Comparison of ENCODE assay signal across 12 mouse cellular contexts in genomic region chr7:110876965-110877364, GRCm38 (mm10). TPM values are rescaled to one million over a fixed set of nuclear protein-coding genes. Genes with fewer than 3 reads are reported as not detected.
DNase-seq lines count a peak whose midpoint lies in the region; ATAC-seq lines count a peak whose summit lies in the region.
"Had no signal": no experiment of that assay in that cellular context is flagged by ENCODE, and none has a peak within 500 bp of the region (broad histone marks: within the 10 kb centered on the region; RNA-seq: fewer than 3 reads in every experiment).

No protein-coding gene starts in this region.

- H3K9me3 ChIP-seq in embryonic facial prominence, embryonic 14.5 days (ENCODE audit: control insufficient read depth, low read length) = no peaks in the 10 kb centered on the region
- H3K9me3 ChIP-seq in embryonic facial prominence, embryonic 10.5 days = no peaks in the 10 kb centered on the region
- H3K9me3 ChIP-seq in heart, embryonic 14.5 days (ENCODE audit: control insufficient read depth, low read length) = no peaks in the 10 kb centered on the region
- H3K9me3 ChIP-seq: hindbrain, embryonic 15.5 days; limb, embryonic 13.5 days had no signal

- no peaks in the 10 kb centered on the region for H3K27me3 ChIP-seq in embryonic facial prominence, embryonic 14.5 days (replicated peaks; ENCODE audit: control insufficient read depth, insufficient read depth, low read length)
- H3K27me3 ChIP-seq in embryonic facial prominence, embryonic 10.5 days (replicated peaks; ENCODE audit: low read depth, poor library complexity, severe bottlenecking) = no peaks in the 10 kb centered on the region
- no peaks in the 10 kb centered on the region for H3K27me3 ChIP-seq in heart, embryonic 14.5 days (ENCODE audit: control insufficient read depth, insufficient read depth, low read length)
- H3K27me3 ChIP-seq: hindbrain, embryonic 15.5 days; limb, embryonic 13.5 days had no signal

- H3K4me2 ChIP-seq in embryonic facial prominence, embryonic 14.5 days (ENCODE audit: low read depth, low read length) = no peak overlapping the region
- H3K4me2 ChIP-seq in heart, embryonic 14.5 days (ENCODE audit: low read length) = no peak overlapping the region
- H3K4me2 ChIP-seq: hindbrain, embryonic 15.5 days; limb, embryonic 13.5 days had no signal

- 82% methylated on average over 4 of the region's 4 CpGs for WGBS in embryonic facial prominence, embryonic 14.5 days
- 76% methylated on average over 4 of the region's 4 CpGs for WGBS in embryonic facial prominence, embryonic 10.5 days
- 61% methylated on average over 4 of the region's 4 CpGs for WGBS in heart, embryonic 14.5 days

- H3K27ac ChIP-seq in embryonic facial prominence, embryonic 14.5 days (replicated peaks; ENCODE audit: low read depth, low read length) = no peak overlapping the region
- no peak overlapping the region for H3K27ac ChIP-seq in embryonic facial prominence, embryonic 10.5 days (replicated peaks)
- peak overlapping the region; percentile 35 to 54 for H3K27ac ChIP-seq in heart, embryonic 14.5 days (replicated peaks in 1 of 2; ENCODE audit: control insufficient read depth in 1 of 2, insufficient read depth in 1 of 2, low read depth in 2 of 2, low read length in 2 of 2)
- H3K27ac ChIP-seq: hindbrain, embryonic 15.5 days; limb, embryonic 13.5 days had no signal

- DNase-seq in embryonic facial prominence, embryonic 14.5 days (ENCODE audit: low spot score) = peak; percentile 19
- no peak for DNase-seq in embryonic facial prominence, embryonic 10.5 days (ENCODE audit: low spot score)
- DNase-seq in liver = peak; percentile 33
- peak; percentile 53 for DNase-seq in lung, postnatal 14 days
- no peak for DNase-seq in thymus, adult 18-20 months
- DNase-seq in spleen, adult 18-20 months = no peak
- no peak for DNase-seq in gastrocnemius, postnatal 10 days
- DNase-seq: cerebellum, postnatal 14 days; layer of hippocampus, adult 9-11 months had no signal

- no peak overlapping the region for H3K4me3 ChIP-seq in embryonic facial prominence, embryonic 14.5 days (ENCODE audit: low read depth, low read length)
- no peak overlapping the region for H3K4me3 ChIP-seq in embryonic facial prominence, embryonic 10.5 days
- H3K4me3 ChIP-seq in heart, embryonic 14.5 days (ENCODE audit: control insufficient read depth in 1 of 2, insufficient read depth in 1 of 2, low read depth in 1 of 2, low read length in 2 of 2) = no peak overlapping the region
- H3K4me3 ChIP-seq: hindbrain, embryonic 15.5 days; limb, embryonic 13.5 days had no signal

- no peaks in the 10 kb centered on the region for H3K36me3 ChIP-seq in embryonic facial prominence, embryonic 14.5 days (ENCODE audit: control insufficient read depth, insufficient read depth, low read length)
- no peaks in the 10 kb centered on the region for H3K36me3 ChIP-seq in embryonic facial prominence, embryonic 10.5 days (replicated peaks)
- H3K36me3 ChIP-seq in heart, embryonic 14.5 days (ENCODE audit: control insufficient read depth, insufficient read depth, low read length) = no peaks in the 10 kb centered on the region
- H3K36me3 ChIP-seq: hindbrain, embryonic 15.5 days; limb, embryonic 13.5 days had no signal

- H3K9ac ChIP-seq in embryonic facial prominence, embryonic 14.5 days (ENCODE audit: low read depth, low read length) = no peak overlapping the region
- no peak overlapping the region for H3K9ac ChIP-seq in heart, embryonic 14.5 days (ENCODE audit: low read length)
- H3K9ac ChIP-seq: hindbrain, embryonic 15.5 days; limb, embryonic 13.5 days had no signal

- no peak for ATAC-seq in embryonic facial prominence, embryonic 14.5 days (ENCODE audit: low read depth)
- no peak for ATAC-seq in heart, embryonic 14.5 days (ENCODE audit: insufficient number of reproducible peaks, insufficient read depth, low FRiP score, low read depth)

- H3K4me1 ChIP-seq in embryonic facial prominence, embryonic 14.5 days (ENCODE audit: control insufficient read depth, insufficient read depth, low read length) = no peaks in the 10 kb centered on the region
- H3K4me1 ChIP-seq in embryonic facial prominence, embryonic 10.5 days = 0 out of 2 replicates have a peak, but pooled peaks cover 5% of the 10 kb centered on the region
- H3K4me1 ChIP-seq in heart, embryonic 14.5 days (ENCODE audit: control insufficient read depth in 2 of 2, insufficient read depth in 2 of 2, low read length in 2 of 2) = peaks cover 4 to 9% of the 10 kb centered on the region in 2 experiments; a peak in 1 of 4 replicates
- H3K4me1 ChIP-seq: hindbrain, embryonic 15.5 days had no signal

RNA-seq across cellular contexts. Expression of gene Lyve1, which starts 13.9 kb away (rescaled TPM):
- polyA plus RNA-seq in embryonic facial prominence, embryonic 14.5 days (2014; fragmentation: Nextera tagmentation; extraction: Ambion mirVana) = 19.5 and 20.1 TPM in 2 replicates
- polyA plus RNA-seq in embryonic facial prominence, embryonic 10.5 days (2016; fragmentation: Nextera tagmentation; extraction: Ambion mirVana) = 0.36 and 0.41 TPM in 2 replicates
- 5.7 and 6.3 TPM in 2 replicates for polyA plus RNA-seq in heart, embryonic 14.5 days (2014; fragmentation: Nextera tagmentation; extraction: Ambion mirVana)
- total RNA-seq in gastrocnemius, postnatal 10 days (2021) = 10 to 100 TPM in 1 of 2 experiments, 1 to 10 TPM in 1; 8.4 to 11.5 TPM

RNA-seq across cellular contexts. Expression of gene Rnf141, which starts 32.7 kb away (rescaled TPM):
- polyA plus RNA-seq in embryonic facial prominence, embryonic 14.5 days (2014; fragmentation: Nextera tagmentation; extraction: Ambion mirVana) = 30.1 and 30.2 TPM in 2 replicates
- 21.5 and 22.3 TPM in 2 replicates for polyA plus RNA-seq in embryonic facial prominence, embryonic 10.5 days (2016; fragmentation: Nextera tagmentation; extraction: Ambion mirVana)
- polyA plus RNA-seq in heart, embryonic 14.5 days (2014; fragmentation: Nextera tagmentation; extraction: Ambion mirVana) = 39.5 and 40.2 TPM in 2 replicates
- total RNA-seq in gastrocnemius, postnatal 10 days (2021) = 10 to 100 TPM; 14.6 to 17.6 TPM

Comparison
In these comparisons a context has a peak if more than half of its experiments do, and no peak if none do; other contexts are left out.
1. DNase-seq: peak in embryonic facial prominence, embryonic 14.5 days (single experiment), liver (single experiment) and lung, postnatal 14 days (single experiment); none in embryonic facial prominence, embryonic 10.5 days (single experiment), thymus, adult 18-20 months (0 of 2), spleen, adult 18-20 months (0 of 2) and gastrocnemius, postnatal 10 days (single experiment).
2. H3K27ac ChIP-seq: peak in heart, embryonic 14.5 days (2 of 2); none in embryonic facial prominence, embryonic 14.5 days (single experiment) and embryonic facial prominence, embryonic 10.5 days (single experiment).